Mouse (Mus musculus): ENCODE results near the gene Map4k5.

DNA sequence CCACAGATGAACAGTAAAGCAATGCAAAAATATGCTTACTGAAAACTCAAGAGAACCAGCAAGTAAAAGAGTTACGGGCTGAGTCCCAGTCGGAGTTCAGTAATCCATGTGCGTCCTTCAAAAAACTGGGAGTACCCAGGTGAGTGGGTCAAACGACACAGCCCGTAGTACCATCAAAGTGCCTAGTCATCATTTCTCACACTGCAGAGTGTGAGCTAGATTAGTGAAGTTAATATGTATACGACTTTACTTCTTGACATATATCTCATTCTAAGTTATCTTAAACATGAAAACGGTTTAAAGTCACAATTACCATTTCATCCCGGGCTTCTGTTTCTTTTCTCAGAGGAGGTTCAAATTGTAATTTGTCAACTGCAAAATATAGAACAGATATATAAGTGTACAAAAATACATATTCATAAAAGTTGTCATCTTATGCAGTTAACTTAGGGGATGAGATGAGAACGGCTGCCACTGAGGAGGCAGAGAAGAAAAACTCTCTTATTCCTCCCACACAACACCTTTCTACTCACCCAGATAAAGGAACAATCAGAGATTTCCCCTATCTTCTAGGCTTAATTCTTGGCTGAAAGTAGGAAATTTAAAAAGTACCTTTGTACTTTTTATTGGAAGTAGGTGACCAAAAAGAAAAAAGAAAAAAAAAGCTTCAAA is 61.6 kb downstream of the Map4k5 start:
- no peak for TF ChIP-seq CTCF (conservative IDR thresholded peaks at IDR 0.05; ENCODE audit: low read length)
- TF ChIP-seq NANOG (IDR thresholded peaks at IDR 0.05; ENCODE audit: borderline replicate concordance, low read length), result no peak
- TF ChIP-seq POU5F1 (IDR thresholded peaks at IDR 0.05; ENCODE audit: borderline replicate concordance, low read length), result no peak
